Mouse (Mus musculus) neural tube, embryonic 11.5 days (tissue): ENCODE results near the gene Ceacam16. TPM values are rescaled to one million over a fixed set of nuclear protein-coding genes. Genes with fewer than 3 reads are reported as not detected.

Source experiments
- ATAC-seq: fragments of 200-750 bp; cut with Nextera tagmentation; 2 replicates; pipeline ENCODE4 v1.8.0; 2017; ENCODE audit warnings: moderate number of reproducible peaks, mild to moderate bottlenecking, moderate TSS enrichment, moderate library complexity; ENCODE audit not compliant: insufficient read depth, low FRiP score, low TSS enrichment
- DNase-seq: peaks from one replicate; pipeline ENCODE4 v3.0.0-alpha.2; 2015; ENCODE audit warnings: low spot score
- H3K27ac ChIP-seq: fragments of 300-500 bp; sonication (generic); 2 replicates; pipeline ENCODE4 v1.5.1; 2014; ENCODE audit warnings: low read depth, mild to moderate bottlenecking, low read length
- H3K27me3 ChIP-seq: fragments of 300-500 bp; sonication (generic); 2 replicates; pipeline ENCODE4 v1.6.1; 2014; ENCODE audit warnings: mild to moderate bottlenecking, low read length, mixed read lengths; ENCODE audit not compliant: control insufficient read depth, insufficient read depth
- H3K36me3 ChIP-seq: fragments of 300-500 bp; sonication (generic); 2 replicates; pipeline ENCODE4 v1.6.1; 2014; ENCODE audit warnings: mild to moderate bottlenecking, low read length, moderate library complexity, mixed read lengths; ENCODE audit not compliant: control insufficient read depth, insufficient read depth
- H3K4me1 ChIP-seq: fragments of 300-500 bp; sonication (generic); 2 replicates; pipeline ENCODE4 v1.6.1; 2014; ENCODE audit warnings: low read length, mixed read lengths; ENCODE audit not compliant: control insufficient read depth, insufficient read depth
- H3K4me2 ChIP-seq: fragments of 300-500 bp; sonication (generic); 2 replicates; pipeline ENCODE4 v1.6.1; 2014; ENCODE audit warnings: low read depth, mild to moderate bottlenecking, moderate library complexity
- H3K4me3 ChIP-seq: fragments of 300-500 bp; sonication (generic); 2 replicates; pipeline ENCODE4 v1.5.1; 2014; ENCODE audit warnings: low read depth, low read length
- H3K9ac ChIP-seq: fragments of 300-500 bp; sonication (generic); 2 replicates; pipeline ENCODE4 v1.6.1; 2014; ENCODE audit warnings: mild to moderate bottlenecking, low read length
- H3K9me3 ChIP-seq: fragments of 300-500 bp; sonication (generic); 2 replicates; pipeline ENCODE4 v1.6.1; 2016; ENCODE audit warnings: low read length; ENCODE audit not compliant: control insufficient read depth
- WGBS: fragments of 180-500 bp; shearing (Covaris S2); extraction: QIAGEN DNeasy Blood & Tissue Kit; methylation state at CpG from one replicate; pipeline ENCODE4 v1.1.7; 2014; 5-methylcytosine and 5-hydroxymethylcytosine counted together
- polyA plus RNA-seq: library from polyadenylated mRNA; unstranded; fragments of >200 nt; fragmentation: Nextera tagmentation; extraction: Ambion mirVana; gene quantifications from 2 replicates; pipeline ENCODE4 v1.2.1, GENCODE M21; 2014

The Ceacam16 gene
- not detected in 2 replicates for polyA plus RNA-seq

DNA sequence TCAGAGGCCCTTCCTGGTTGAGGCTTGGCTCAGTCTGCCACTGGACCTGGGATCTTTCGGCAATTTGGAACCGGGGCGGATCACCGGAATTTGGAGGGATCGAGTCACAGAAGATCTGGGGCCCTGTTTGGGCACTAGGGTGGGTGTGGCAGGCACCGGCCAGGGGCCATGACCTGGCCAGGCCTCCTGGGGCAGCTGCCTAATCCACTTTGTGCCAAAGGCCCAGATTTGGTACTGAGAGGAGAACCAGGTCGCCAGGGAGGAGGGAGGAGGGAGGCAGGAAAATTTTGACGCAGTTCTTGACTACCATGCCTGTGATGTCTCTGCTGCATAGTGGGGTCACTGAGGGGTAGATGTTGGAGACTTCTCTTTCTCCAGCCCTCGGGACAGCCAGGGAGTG is at the start of gene Ceacam16:
TSS of gene Ceacam16 (minus strand) at position 101 of the 400 bp plus-strand sequence.
- H3K9me3 ChIP-seq = no peaks in the 10 kb centered on the region
- no peak within 1 kb of the TSS for H3K4me3 ChIP-seq
- no peak within 1 kb of the TSS for H3K27ac ChIP-seq
- H3K9ac ChIP-seq = no peak within 1 kb of the TSS
- H3K36me3 ChIP-seq = no peaks in the 10 kb centered on the region
- H3K4me2 ChIP-seq = no peak within 1 kb of the TSS
- no peak for ATAC-seq
- DNase-seq = no peak
- H3K27me3 ChIP-seq = no peaks in the 10 kb centered on the region
- 85% methylated on average over 9 of the region's 9 CpGs for WGBS
- H3K4me1 ChIP-seq = no peaks in the 10 kb centered on the region

DNA sequence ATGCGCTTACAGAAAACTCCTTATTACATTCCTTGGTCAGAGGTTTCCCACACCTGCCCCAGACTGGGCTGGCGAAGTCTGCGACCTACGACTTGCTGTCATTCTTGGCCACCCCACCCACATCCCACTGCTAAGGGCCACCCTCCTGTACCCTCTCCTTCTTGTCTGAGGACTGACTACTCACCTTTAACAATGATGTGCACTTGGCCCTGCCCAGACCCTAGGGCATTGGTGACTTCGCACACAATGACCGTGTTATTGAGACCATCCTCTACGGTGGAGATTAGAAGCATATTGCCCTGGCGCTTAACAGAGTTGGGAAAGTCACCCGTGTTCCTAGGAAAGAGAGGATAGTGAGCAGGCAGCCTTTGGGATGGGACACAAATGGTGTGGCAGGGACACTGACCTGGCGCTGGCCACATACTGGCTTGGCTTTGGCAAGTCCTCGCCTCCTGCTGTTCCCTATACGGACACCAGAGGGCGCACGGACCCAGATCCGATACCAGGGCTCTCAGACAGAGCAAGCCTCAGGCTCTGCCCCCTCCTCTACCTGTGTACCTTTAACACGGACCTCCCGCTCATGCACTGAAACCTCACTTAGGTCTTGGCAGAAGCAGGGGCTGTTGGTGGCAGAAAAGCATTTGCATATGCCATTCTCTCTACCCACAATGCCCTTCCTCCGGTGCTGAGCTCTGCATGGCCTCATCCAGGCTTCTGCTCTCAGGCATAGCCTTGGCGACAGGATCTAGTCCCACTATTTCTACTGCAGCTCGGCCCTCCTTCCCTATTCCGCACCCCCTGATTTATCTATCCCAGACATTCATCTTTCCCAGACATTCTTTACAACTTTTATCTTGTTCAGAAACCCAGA is 49.6 kb upstream of the Ceacam16 start:
- no peak overlapping the region for H3K27ac ChIP-seq
- H3K4me3 ChIP-seq = no peak overlapping the region
- H3K4me2 ChIP-seq = no peak overlapping the region
- ATAC-seq (peak; percentile 48; the same call in 1 of the 2 replicates), DNase-seq (peak; percentile 82)
- no peak overlapping the region for H3K9ac ChIP-seq
- no peaks in the 10 kb centered on the region; the same call in 1 of the 2 replicates for H3K9me3 ChIP-seq
- H3K27me3 ChIP-seq = no peaks in the 10 kb centered on the region
- H3K36me3 ChIP-seq = no peaks in the 10 kb centered on the region; the same call in 1 of the 2 replicates
- WGBS = 52% methylated on average over 21 of the region's 21 CpGs
- H3K4me1 ChIP-seq = no peaks in the 10 kb centered on the region

GRCm38 (mm10) chr7:19889881-19890280 is 28.8 kb upstream of the Ceacam16 start:
- Histone ChIP-seq H3K4me3 (no peak overlapping the region), H3K9ac (no peak overlapping the region), H3K36me3 (no peaks in the 10 kb centered on the region), H3K4me2 (no peak overlapping the region), H3K9me3 (no peaks in the 10 kb centered on the region), H3K4me1 (no peaks in the 10 kb centered on the region), H3K27ac (no peak overlapping the region), H3K27me3 (no peaks in the 10 kb centered on the region)
- WGBS = 46% methylated on average over 8 of the region's 8 CpGs
- ATAC-seq = no peak
- peak; percentile 43 for DNase-seq

DNA sequence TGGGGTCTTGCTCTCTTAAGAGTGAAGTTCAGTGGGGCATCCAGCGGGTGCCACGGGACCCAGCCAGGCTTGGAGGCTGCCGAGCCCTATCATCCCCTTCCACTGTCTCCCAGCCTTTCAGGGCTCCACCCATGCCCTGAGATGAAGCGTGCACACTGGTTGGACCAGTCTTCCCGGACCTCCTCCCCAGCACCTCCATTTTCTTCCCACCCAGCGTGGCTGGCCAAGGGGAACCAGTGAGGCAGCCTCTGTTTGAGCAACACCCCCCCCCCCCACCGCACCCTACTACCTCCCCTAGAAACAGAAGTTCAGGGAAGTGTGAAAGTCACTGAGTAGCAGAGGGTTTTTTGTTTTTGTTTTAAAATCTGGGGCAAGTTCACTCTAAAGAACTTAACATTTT is 26.8 kb upstream of the Ceacam16 start, which contains the start of gene Ceacam19:
TSS of gene Ceacam19 (minus strand) at position 117 of the 400 bp plus-strand sequence.
- Histone ChIP-seq H3K4me2 (no peak within 1 kb of the TSS), H3K27ac (no peak within 1 kb of the TSS), H3K36me3 (no peaks in the 10 kb centered on the region), H3K27me3 (no peaks in the 10 kb centered on the region), H3K4me3 (no peak within 1 kb of the TSS), H3K4me1 (no peaks in the 10 kb centered on the region), H3K9ac (no peak within 1 kb of the TSS), H3K9me3 (no peaks in the 10 kb centered on the region; the same call in 1 of the 2 replicates)
- DNase-seq (no peak), ATAC-seq (no peak)
- WGBS = 77% methylated on average over 7 of the region's 7 CpGs

GRCm38 (mm10) chr7:19880754-19881153 is 19.7 kb upstream of the Ceacam16 start:
- no peak overlapping the region for H3K27ac ChIP-seq
- ATAC-seq (no peak), DNase-seq (no peak)
- no peaks in the 10 kb centered on the region for H3K27me3 ChIP-seq
- no peaks in the 10 kb centered on the region for H3K4me1 ChIP-seq
- H3K4me3 ChIP-seq = no peak overlapping the region
- no peaks in the 10 kb centered on the region; the same call in 1 of the 2 replicates for H3K9me3 ChIP-seq
- no peaks in the 10 kb centered on the region for H3K36me3 ChIP-seq
- WGBS = 84% methylated on average over 8 of the region's 8 CpGs
- no peak overlapping the region for H3K4me2 ChIP-seq
- no peak overlapping the region for H3K9ac ChIP-seq

DNA sequence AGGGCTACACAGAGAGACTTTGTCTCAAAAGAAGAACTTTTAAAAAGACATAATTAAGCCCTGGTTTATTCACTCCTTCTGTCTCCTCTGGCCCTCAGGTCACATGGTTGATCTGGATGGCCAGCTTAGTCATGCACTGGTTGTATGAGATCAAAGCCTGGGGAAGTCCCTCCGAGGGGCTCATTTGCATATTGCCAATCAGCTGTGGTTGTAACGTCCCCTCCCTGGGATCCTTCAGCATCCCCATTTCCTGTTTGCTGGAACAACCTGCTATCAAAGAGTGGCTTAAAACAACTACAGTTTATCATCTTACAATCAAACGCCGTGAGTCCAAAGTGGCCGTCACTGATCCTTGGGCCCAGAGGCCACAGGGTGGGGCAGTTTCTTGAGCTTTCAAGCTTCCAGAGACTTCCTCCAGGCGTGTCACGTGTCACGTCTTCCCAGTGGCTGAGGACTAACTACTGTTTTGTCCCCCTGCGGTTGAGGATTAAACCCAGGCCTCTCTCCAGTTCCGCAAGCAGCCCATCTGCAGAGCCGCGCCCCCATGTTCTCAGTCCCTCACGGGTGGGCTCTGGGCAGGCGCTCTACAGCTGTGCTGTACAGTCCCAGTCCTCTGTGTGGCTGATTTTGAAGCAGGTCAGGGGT is 15.8 kb upstream of the Ceacam16 start:
- WGBS = 70% methylated on average over 14 of the region's 14 CpGs
- no peaks in the 10 kb centered on the region for H3K36me3 ChIP-seq
- 0 out of 2 replicates have a peak, but pooled peaks have one; percentile 35 for ATAC-seq

GRCm38 (mm10) chr7:19875948-19876682 is 15.0 kb upstream of the Ceacam16 start:
- H3K9me3 ChIP-seq = no peaks in the 10 kb centered on the region; the same call in 1 of the 2 replicates
- 0 out of 2 replicates have a peak, but pooled peaks have one; percentile 41 for ATAC-seq
- H3K27ac ChIP-seq = no peak overlapping the region
- H3K4me1 ChIP-seq = no peaks in the 10 kb centered on the region
- no peaks in the 10 kb centered on the region for H3K36me3 ChIP-seq
- no peak overlapping the region for H3K4me2 ChIP-seq
- no peak overlapping the region for H3K4me3 ChIP-seq
- no peak overlapping the region for H3K9ac ChIP-seq
- peak; percentile 19 for DNase-seq
- no peaks in the 10 kb centered on the region for H3K27me3 ChIP-seq
- whole genome bisulfite sequencing = 54% methylated on average over 13 of the region's 13 CpGs

More for the DNA sequence above, 15.8 kb upstream of the Ceacam16 start:
- no peak overlapping the region for H3K9ac ChIP-seq
- DNase-seq = no peak
- no peaks in the 10 kb centered on the region for H3K4me1 ChIP-seq
- no peaks in the 10 kb centered on the region for H3K27me3 ChIP-seq
- H3K4me2 ChIP-seq = no peak overlapping the region
- no peaks in the 10 kb centered on the region; the same call in 1 of the 2 replicates for H3K9me3 ChIP-seq
- H3K27ac ChIP-seq = no peak overlapping the region
- H3K4me3 ChIP-seq = no peak overlapping the region

DNA sequence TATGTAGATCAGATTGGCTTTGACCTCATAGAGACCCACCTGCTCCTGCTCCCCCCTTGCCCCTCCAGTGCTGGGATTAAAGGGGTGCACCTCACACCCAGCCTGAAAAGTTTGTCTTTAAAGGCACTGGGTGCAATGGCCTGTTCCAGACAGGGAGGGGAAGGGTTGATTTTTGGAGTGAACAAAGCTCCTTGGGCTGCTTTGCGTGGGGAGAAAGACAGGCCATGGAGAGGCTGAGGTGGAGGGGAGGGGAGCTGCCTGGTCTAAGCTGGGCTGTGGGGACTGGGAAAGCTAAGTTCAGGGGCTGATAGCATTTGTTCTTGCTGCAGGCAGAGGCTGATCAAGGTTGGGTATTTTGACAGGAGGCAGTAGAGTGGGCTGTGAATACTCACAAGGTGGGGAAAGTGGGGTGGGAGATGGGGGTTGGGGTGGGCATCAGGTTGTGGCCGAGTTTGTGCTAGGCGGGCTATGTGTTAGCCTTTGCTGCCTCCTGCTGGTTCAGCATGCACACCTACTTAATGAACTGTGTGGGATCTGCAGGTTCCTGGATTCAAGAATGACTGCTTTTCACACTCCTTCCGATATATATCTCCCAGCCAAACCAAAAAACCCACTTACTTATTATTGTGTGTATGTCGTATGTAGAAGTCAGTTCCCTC is 11.0 kb upstream of the Ceacam16 start:
- Histone ChIP-seq H3K36me3 (no peaks in the 10 kb centered on the region), H3K27me3 (no peaks in the 10 kb centered on the region), H3K9ac (no peak overlapping the region), H3K4me3 (no peak overlapping the region), H3K9me3 (peaks cover 3% of the 10 kb centered on the region; the same call in 1 of the 2 replicates), H3K4me2 (no peak overlapping the region), H3K27ac (no peak overlapping the region), H3K4me1 (no peaks in the 10 kb centered on the region)
- DNase-seq (no peak), ATAC-seq (no peak)
- WGBS = 51% methylated on average over 5 of the region's 5 CpGs
